Mouse (Mus musculus) CD4-positive helper T cell, adult 2 months (primary cell): Measurements from ENCODE around the gene Camk1d.
A peak's percentile ranks its signal among the peaks of the same experiment; 100 is the strongest.

ENCODE experiments used
- DNase-seq: peaks from one replicate; pipeline ENCODE4 v3.0.0-alpha.2; 2012; ENCODE audit warnings: low read depth, missing footprints, low spot score

The Camk1d gene

GRCm38 (mm10) chr2:5661946-5662345, 52.4 kb downstream of the Camk1d start:
- DNase-seq = no peak

GRCm38 (mm10) chr2:5658000-5658399, 56.3 kb downstream of the Camk1d start:
- no peak for DNase-seq

- no peak for DNase-seq
Observed at GRCm38 (mm10) chr2:5656326-5656725, 58.0 kb downstream of the Camk1d start.

GRCm38 (mm10) chr2:5652071-5652470, 62.2 kb downstream of the Camk1d start:
- DNase-seq = no peak

GRCm38 (mm10) chr2:5651285-5651870, 62.9 kb downstream of the Camk1d start:
- no peak for DNase-seq

- DNase-seq = no peak
Observed at GRCm38 (mm10) chr2:5649226-5649625, 65.1 kb downstream of the Camk1d start.

GRCm38 (mm10) chr2:5648764-5649163, 65.6 kb downstream of the Camk1d start:
- no peak for DNase-seq

- no peak for DNase-seq
Observed at GRCm38 (mm10) chr2:5646322-5646721, 68.0 kb downstream of the Camk1d start.

- DNase-seq = no peak
Observed at GRCm38 (mm10) chr2:5645584-5645983, 68.7 kb downstream of the Camk1d start.

GRCm38 (mm10) chr2:5643937-5644336, 70.4 kb downstream of the Camk1d start:
- no peak for DNase-seq

GRCm38 (mm10) chr2:5643226-5643625, 71.1 kb downstream of the Camk1d start:
- DNase-seq = peak; percentile 18

- DNase-seq = peak; percentile 64
Observed at GRCm38 (mm10) chr2:5642624-5643023, 71.7 kb downstream of the Camk1d start.

GRCm38 (mm10) chr2:5641678-5642077, 72.6 kb downstream of the Camk1d start:
- DNase-seq = no peak

GRCm38 (mm10) chr2:5640586-5640985, 73.7 kb downstream of the Camk1d start:
- DNase-seq = no peak

GRCm38 (mm10) chr2:5636801-5637742, 77.2 kb downstream of the Camk1d start:
- DNase-seq = no peak

GRCm38 (mm10) chr2:5632355-5632684, 82.0 kb downstream of the Camk1d start:
- DNase-seq = no peak

- no peak for DNase-seq
Observed at GRCm38 (mm10) chr2:5631676-5632354, 82.5 kb downstream of the Camk1d start.

GRCm38 (mm10) chr2:5630710-5631109, 83.6 kb downstream of the Camk1d start:
- no peak for DNase-seq

- no peak for DNase-seq
Observed at GRCm38 (mm10) chr2:5624379-5624778, 89.9 kb downstream of the Camk1d start.

GRCm38 (mm10) chr2:5618361-5618896, 95.9 kb downstream of the Camk1d start:
- DNase-seq = no peak

GRCm38 (mm10) chr2:5614896-5615295, 99.4 kb downstream of the Camk1d start:
- DNase-seq = peak; percentile 78

- peak; percentile 18 for DNase-seq
Observed at GRCm38 (mm10) chr2:5614308-5614705, 100.0 kb downstream of the Camk1d start.
